Mouse (Mus musculus) liver, postnatal 0 days (tissue): ENCODE results near the gene Prlh.

Experiments used
- CTCF ChIP-seq: sonication (generic); IDR thresholded peaks from 2 replicates; pipeline ENCODE4 v1.5.1; 2016; ENCODE audit warnings: antibody characterized with exemption, low read depth
- EP300 ChIP-seq: IDR thresholded peaks from 2 replicates; pipeline ENCODE4 v1.6.1; 2016; ENCODE audit warnings: antibody characterized with exemption, low read depth, mild to moderate bottlenecking

DNA sequence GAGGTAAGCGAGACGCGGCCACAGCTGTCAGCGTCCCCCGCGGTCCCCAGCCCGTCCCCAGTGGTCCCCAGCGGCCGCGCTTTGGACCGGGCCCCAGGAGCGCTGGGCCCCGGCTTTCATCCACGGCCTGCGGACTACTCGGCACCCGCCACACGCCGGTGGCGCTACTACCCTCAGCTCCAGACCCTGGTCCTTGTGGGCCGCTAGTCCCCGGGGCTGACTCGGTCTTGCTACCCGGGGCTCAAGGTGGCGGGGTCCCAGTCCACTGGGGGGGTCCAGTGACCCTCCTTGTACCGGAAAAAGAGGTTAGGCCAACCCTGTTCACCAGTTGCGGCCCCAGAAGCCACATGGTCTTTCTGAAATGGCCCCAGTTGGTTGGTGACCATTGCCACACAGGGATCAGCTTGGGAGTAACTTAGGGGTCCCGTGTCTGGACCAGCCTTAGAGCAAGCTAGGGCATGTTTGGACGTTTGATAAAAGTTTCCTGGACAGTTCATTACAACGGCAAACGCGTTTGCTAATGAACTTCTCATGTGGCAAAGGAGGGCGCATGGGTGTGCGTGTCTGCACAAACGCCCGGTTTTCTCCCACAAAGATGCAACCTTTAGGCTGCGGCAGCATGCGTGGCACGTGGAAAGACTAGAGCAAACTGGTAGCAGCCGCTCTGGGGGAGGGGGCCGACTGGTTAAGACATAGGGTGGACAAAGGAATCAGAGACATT is 46.1 kb downstream of the Prlh start:
- TF ChIP-seq CTCF (no peak), EP300 (no peak)
